8 mouse cellular contexts compared by ENCODE assay signal in the genomic region with DNA sequence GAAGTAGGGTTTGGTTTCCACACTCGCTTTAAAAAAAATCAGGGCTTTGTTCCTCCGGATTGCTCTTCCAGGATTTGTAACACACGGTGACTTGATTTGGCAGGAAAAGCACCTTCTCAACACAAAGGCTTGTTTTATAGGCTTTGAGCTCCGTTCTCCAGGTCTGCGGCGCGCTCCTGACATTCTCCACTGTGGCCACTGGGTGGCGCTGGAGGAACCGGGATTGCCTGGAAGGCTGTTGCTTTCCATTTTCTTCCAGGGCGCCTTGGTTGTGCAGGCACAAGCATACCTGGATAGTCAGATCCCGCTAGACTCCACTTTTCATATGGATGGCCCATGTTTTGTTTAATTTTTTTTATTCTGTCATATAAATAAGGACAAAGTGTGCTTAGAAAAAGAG. TPM values are rescaled to one million over a fixed set of nuclear protein-coding genes. Genes with fewer than 3 reads are reported as not detected.
DNase-seq lines count a peak whose midpoint lies in the region; ATAC-seq lines count a peak whose summit lies in the region.

No protein-coding gene starts in this region.

- WGBS in intestine, embryonic 14.5 days, result 9% methylated on average over 11 of the region's 11 CpGs
- WGBS in intestine, embryonic 15.5 days, result 7% methylated on average over 11 of the region's 11 CpGs
- WGBS in limb, embryonic 10.5 days, result 9% methylated on average over 11 of the region's 11 CpGs

- no peaks in the 10 kb centered on the region for H3K27me3 ChIP-seq in intestine, embryonic 14.5 days (replicated peaks; ENCODE audit: control insufficient read depth, insufficient read depth, low read length)
- no peaks in the 10 kb centered on the region for H3K27me3 ChIP-seq in intestine, embryonic 15.5 days (replicated peaks)
- H3K27me3 ChIP-seq in limb, embryonic 10.5 days (ENCODE audit: low read depth, poor library complexity, severe bottlenecking), result peaks cover 17% of the 10 kb centered on the region; the same call in 1 of the 2 replicates
- H3K27me3 ChIP-seq in splenic B cell, adult 2 months (ENCODE audit: control insufficient read depth, insufficient read depth, low read length, poor library complexity, severe bottlenecking), result no peaks in the 10 kb centered on the region

- H3K36me3 ChIP-seq in intestine, embryonic 14.5 days (ENCODE audit: control insufficient read depth, insufficient read depth, low read length), result no peaks in the 10 kb centered on the region
- no peaks in the 10 kb centered on the region for H3K36me3 ChIP-seq in intestine, embryonic 15.5 days
- no peaks in the 10 kb centered on the region for H3K36me3 ChIP-seq in limb, embryonic 10.5 days
- no peaks in the 10 kb centered on the region for H3K36me3 ChIP-seq in splenic B cell, adult 2 months (ENCODE audit: control insufficient read depth, insufficient read depth, low read length, poor library complexity, severe bottlenecking)

- no peaks in the 10 kb centered on the region for H3K9me3 ChIP-seq in intestine, embryonic 14.5 days (ENCODE audit: control insufficient read depth, low read length)
- H3K9me3 ChIP-seq in intestine, embryonic 15.5 days, result no peaks in the 10 kb centered on the region
- no peaks in the 10 kb centered on the region for H3K9me3 ChIP-seq in limb, embryonic 10.5 days (replicated peaks)

- peak; percentile 95 for DNase-seq in intestine, embryonic 14.5 days (ENCODE audit: low spot score)
- peak; percentile 79 for DNase-seq in embryo, embryonic 9.5 days (ENCODE audit: extremely low spot score)
- peak; percentile 27 for DNase-seq in gonadal fat pad, adult 2 months (ENCODE audit: low read depth)
- peak; percentile 92 for DNase-seq in kidney, adult 18-20 months
- peak; percentile 94 for DNase-seq in limb, embryonic 10.5 days (ENCODE audit: low spot score)
- DNase-seq in naive thymus-derived CD4-positive, alpha-beta T cell, adult 2 months (ENCODE audit: low read depth), result peak; percentile 34
- peak; percentile 42 for DNase-seq in splenic B cell, adult 2 months (ENCODE audit: low read depth, low spot score)

- H3K4me3 ChIP-seq in intestine, embryonic 14.5 days (ENCODE audit: low read depth, low read length), result no peak overlapping the region
- H3K4me3 ChIP-seq in intestine, embryonic 15.5 days (replicated peaks), result no peak overlapping the region
- H3K4me3 ChIP-seq in limb, embryonic 10.5 days, result 0 out of 2 replicates have a peak overlapping the region, but pooled peaks have one; percentile 2

- H3K9ac ChIP-seq in intestine, embryonic 14.5 days (ENCODE audit: low read length), result no peak overlapping the region
- no peak overlapping the region for H3K9ac ChIP-seq in intestine, embryonic 15.5 days

- ATAC-seq in intestine, embryonic 14.5 days (replicated peaks; ENCODE audit: low FRiP score, low TSS enrichment, low read depth), result no peak
- ATAC-seq in intestine, embryonic 15.5 days, result no peak

- H3K27ac ChIP-seq in intestine, embryonic 14.5 days (ENCODE audit: low read depth), result no peak overlapping the region
- no peak overlapping the region for H3K27ac ChIP-seq in intestine, embryonic 15.5 days
- peak overlapping the region; percentile 64 for H3K27ac ChIP-seq in limb, embryonic 10.5 days

- peak overlapping the region; percentile 22; the same call in 1 of the 2 replicates for H3K4me2 ChIP-seq in intestine, embryonic 14.5 days (ENCODE audit: low read length)
- H3K4me2 ChIP-seq in intestine, embryonic 15.5 days (replicated peaks), result no peak overlapping the region; the same call in 1 of the 2 replicates

- no peaks in the 10 kb centered on the region; the same call in 1 of the 2 replicates for H3K4me1 ChIP-seq in intestine, embryonic 14.5 days (replicated peaks; ENCODE audit: control insufficient read depth, insufficient read depth, low read length)
- no peaks in the 10 kb centered on the region for H3K4me1 ChIP-seq in intestine, embryonic 15.5 days (replicated peaks)
- H3K4me1 ChIP-seq in limb, embryonic 10.5 days, result peaks cover 13% of the 10 kb centered on the region

RNA-seq across cellular contexts. Expression of a gene that starts 29.7 kb away (rescaled TPM):
- 22.8 and 23.8 TPM in 2 replicates for polyA plus RNA-seq in intestine, embryonic 14.5 days (2014; fragmentation: Nextera tagmentation; extraction: Ambion mirVana)
- polyA plus RNA-seq in intestine, embryonic 15.5 days (2015; fragmentation: Nextera tagmentation; extraction: Ambion mirVana), result 21.7 and 24.1 TPM in 2 replicates
- polyA plus RNA-seq in gonadal fat pad, adult 2 months (2012; rRNA removed), result 7.6 and 9.6 TPM in 2 replicates
- 31.5 and 33.6 TPM in 2 replicates for polyA plus RNA-seq in limb, embryonic 10.5 days (2016; fragmentation: Nextera tagmentation; extraction: Ambion mirVana)

Comparison
In these comparisons a context has a peak if more than half of its experiments do, and no peak if none do; other contexts are left out.
1. DNase-seq: peak in every context shown above with its lines; median percentile 95 in intestine, embryonic 14.5 days; 94 in limb, embryonic 10.5 days; 92 in kidney, adult 18-20 months; 79 in embryo, embryonic 9.5 days; 42 in splenic B cell, adult 2 months; 34 in naive thymus-derived CD4-positive, alpha-beta T cell, adult 2 months; 27 in gonadal fat pad, adult 2 months.